Mouse (Mus musculus): ENCODE results near the gene Spdl1. TPM values are rescaled to one million over a fixed set of nuclear protein-coding genes. Genes with fewer than 3 reads are reported as not detected.
"Not testable (repeated sequence)": the region's sequence is repeated elsewhere in the genome, so short reads cannot be mapped to it uniquely, and the experiment has no call there.

Gene Spdl1
- total RNA-seq, 2 experiments from 2014 or later = 0.19 to 0.73 TPM

- intact Hi-C loops (cut with DNase I) = loop anchor here (5.0 to 10.0 kb wide), 3 partner anchors 502 to 670 kb away; partner anchors contain the start of gene Fam196b
These were observed 18.7 kb downstream of the Spdl1 start for GRCm38 (mm10) chr11:34814767-34815166.

DNA sequence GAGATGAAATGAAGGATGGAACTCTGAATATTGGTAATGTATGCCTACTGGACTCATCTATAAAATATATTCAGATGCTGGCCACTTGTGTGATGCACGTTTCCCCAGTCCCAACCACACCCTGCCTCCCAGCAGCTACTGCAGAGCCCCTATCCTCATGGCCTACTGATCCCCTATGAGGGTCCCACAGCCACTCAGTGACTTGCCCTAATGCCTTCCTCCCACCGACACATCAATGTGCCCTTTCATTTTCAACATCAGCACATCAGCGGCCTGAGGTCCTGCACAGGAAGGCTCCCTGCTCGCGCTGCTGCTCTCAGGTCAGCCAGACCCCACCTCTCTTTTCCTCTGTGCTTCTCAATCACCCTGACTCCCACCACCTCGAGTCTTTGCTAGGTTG lies 19.1 kb downstream of the Spdl1 start:
- intact Hi-C loops (cut with DNase I) = loop anchor here (5.0 to 10.0 kb wide), 3 partner anchors 502 to 670 kb away; partner anchors contain the start of gene Fam196b
- DNase-seq = no peak

More at GRCm38 (mm10) chr11:34814767-34815166, 18.7 kb downstream of the Spdl1 start:
- no peak for DNase-seq

GRCm38 (mm10) chr11:34805026-34805425 lies 28.4 kb downstream of the Spdl1 start:
- intact Hi-C loops (cut with DNase I); DNase-seq: not testable (repeated sequence)

GRCm38 (mm10) chr11:34798066-34798465 lies 35.4 kb downstream of the Spdl1 start:
- DNase-seq; intact Hi-C loops (cut with DNase I): not testable (repeated sequence)

- DNase-seq = peak in 1 of 2 experiments; percentile 22
- intact Hi-C loops (cut with DNase I) = no loop called here
These were observed 37.3 kb downstream of the Spdl1 start for GRCm38 (mm10) chr11:34796097-34796496.

GRCm38 (mm10) chr11:34791872-34792271 lies 41.6 kb downstream of the Spdl1 start:
- intact Hi-C loops (cut with DNase I) = no loop called here
- DNase-seq = no peak

DNA sequence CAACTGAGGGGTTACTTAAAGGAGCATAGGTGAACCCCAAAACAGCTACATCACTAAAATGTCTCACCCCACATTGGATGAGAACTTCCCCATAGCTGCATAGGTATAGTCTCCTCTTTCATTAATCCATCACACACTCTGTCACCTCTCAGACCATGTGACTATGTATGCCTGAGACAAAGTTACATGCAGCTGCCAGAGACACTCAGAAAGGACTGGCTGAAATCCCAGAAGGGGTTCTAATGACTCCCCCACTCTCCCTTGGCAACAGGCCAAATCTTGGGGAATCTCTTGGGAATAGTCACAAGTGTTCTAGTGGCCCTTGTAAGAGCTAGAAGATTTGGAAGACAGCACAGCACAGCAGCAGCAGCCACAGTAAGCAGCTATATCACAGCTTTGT lies 48.6 kb downstream of the Spdl1 start:
- intact Hi-C loops (cut with DNase I) = no loop called here

DNA sequence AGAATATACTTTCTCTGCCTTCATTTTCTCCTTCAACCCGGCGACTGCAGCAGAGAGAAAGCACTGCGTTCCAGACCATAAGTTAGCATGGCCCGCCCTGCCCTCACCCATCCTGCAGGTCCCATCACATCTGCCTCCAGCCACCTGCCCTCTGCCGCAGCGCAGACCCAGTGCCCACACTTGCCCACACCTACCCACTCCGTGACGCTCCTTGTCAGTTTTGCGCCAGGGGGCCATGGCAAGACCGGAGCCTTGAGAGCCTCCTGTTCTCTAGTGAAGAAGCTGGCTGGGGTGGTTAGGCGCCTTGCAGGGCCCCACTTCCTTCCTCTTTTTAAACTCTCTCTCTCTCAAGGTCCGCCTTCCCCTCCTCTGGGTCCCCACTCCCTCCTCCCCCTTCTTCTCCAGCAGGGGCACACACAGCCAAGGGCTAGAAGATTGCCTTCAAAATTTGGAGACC lies 49.8 kb downstream of the Spdl1 start, which contains the start of gene Dock2:
Gene Dock2 (minus strand): TSS at position 306 of the 457 bp plus-strand sequence.
- intact Hi-C loops (cut with DNase I) = no loop called here
- peak; percentile 16 to 30 for DNase-seq

More for the DNA sequence above, 48.6 kb downstream of the Spdl1 start:
- no peak for DNase-seq

DNA sequence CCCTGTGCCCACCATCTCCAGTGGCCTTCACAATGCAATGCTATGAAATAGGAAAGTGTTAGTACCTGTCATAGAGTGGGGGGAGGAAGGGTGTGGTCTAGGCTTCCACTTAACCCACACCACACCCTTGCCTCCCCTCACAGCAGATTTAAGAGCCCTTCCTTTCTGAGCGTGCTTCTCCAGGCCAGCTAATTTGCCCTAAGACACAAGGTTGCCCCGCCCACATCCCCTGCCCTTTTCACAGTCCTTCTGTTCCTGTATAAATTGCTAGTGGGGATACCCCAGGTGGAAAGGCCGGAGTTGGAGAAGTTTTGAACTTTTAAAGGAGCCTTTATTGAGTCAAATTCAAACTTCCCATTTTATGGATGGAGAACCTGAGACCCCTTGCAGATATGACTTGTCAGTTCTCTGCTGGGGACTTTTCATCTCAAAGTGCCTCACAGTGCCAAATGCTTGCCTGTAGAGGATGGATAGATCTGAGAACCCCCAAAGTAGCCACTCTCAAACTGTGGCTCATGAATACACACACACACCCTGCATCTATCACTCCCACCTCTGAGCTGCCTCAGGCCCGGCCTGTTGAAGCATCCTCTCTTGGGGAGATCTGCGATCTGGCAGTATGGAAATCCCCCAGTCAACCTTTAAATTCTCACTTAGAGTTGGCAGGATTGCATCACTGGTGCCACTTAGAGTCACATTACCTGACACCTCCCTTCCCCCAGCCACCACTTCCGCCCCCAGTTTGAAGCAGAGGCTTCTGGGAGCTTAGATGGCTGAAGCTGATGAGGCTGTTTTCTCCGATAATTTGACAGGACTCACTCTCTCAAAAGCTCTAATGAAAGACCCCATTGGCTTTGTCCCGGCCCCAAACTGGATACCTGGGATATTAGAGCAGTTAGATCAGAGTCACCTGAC lies 50.7 kb downstream of the Spdl1 start:
- peak; percentile 18 to 23 for DNase-seq
- intact Hi-C loops (cut with DNase I) = no loop called here

- intact Hi-C loops (cut with DNase I) = no loop called here
- no peak for DNase-seq
These were observed 52.7 kb downstream of the Spdl1 start for GRCm38 (mm10) chr11:34780786-34781185.

GRCm38 (mm10) chr11:34779966-34780365 lies 53.5 kb downstream of the Spdl1 start:
- intact Hi-C loops (cut with DNase I) = no loop called here
- no peak for DNase-seq

- no peak for DNase-seq
These were observed 55.1 kb downstream of the Spdl1 start for GRCm38 (mm10) chr11:34778351-34778750.

GRCm38 (mm10) chr11:34777529-34777928 lies 55.9 kb downstream of the Spdl1 start:
- no peak for DNase-seq
- intact Hi-C loops (cut with DNase I) = no loop called here

More at GRCm38 (mm10) chr11:34778351-34778750, 55.1 kb downstream of the Spdl1 start:
- intact Hi-C loops (cut with DNase I) = no loop called here

GRCm38 (mm10) chr11:34776054-34776453 lies 57.4 kb downstream of the Spdl1 start:
- intact Hi-C loops (cut with DNase I) = no loop called here
- DNase-seq = no peak

- intact Hi-C loops (cut with DNase I) = no loop called here
- no peak for DNase-seq
These were observed 58.8 kb downstream of the Spdl1 start for GRCm38 (mm10) chr11:34774636-34775035.

GRCm38 (mm10) chr11:34773304-34773895 lies 60.0 kb downstream of the Spdl1 start:
- no peak for DNase-seq

DNA sequence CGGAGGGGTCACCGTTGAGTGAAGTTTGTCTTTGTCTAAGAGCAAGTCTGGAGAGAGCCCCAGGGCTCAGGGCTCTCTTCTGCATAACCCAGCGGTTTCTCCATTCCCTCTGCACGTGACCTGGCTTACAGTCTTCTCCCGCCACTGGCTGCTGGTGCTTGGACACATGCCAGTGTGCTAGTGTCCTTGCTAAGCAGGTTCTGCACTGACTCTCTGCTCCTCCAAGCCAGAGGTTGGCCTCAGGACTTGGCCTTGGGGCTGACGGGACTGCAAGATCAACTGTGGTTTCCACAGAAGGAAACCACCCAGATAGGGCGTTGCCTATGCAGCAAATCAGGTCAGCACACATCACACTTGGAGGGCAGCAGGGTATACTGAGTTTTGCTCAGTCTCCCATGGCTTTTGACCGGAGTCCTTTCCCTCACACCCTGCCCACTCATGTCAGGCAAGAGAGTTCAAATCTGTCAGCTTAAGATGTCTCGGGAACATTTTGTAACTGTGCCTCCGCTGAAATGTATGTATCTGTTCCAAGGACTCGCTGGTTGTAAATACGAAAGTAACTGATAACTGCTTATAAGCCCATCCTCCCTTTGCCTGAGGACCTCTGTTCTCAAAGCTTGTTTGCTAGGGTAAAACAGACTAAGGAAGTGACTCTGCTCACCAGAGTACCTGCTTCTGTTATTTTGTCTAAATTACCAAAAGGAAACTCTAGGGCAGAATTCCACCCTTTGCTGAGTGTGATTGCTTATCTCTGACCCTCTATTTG lies 62.0 kb downstream of the Spdl1 start:
- intact Hi-C loops (cut with DNase I) = no loop called here
- peak; percentile 43 to 46 for DNase-seq

More at GRCm38 (mm10) chr11:34773304-34773895, 60.0 kb downstream of the Spdl1 start:
- intact Hi-C loops (cut with DNase I) = no loop called here

DNA sequence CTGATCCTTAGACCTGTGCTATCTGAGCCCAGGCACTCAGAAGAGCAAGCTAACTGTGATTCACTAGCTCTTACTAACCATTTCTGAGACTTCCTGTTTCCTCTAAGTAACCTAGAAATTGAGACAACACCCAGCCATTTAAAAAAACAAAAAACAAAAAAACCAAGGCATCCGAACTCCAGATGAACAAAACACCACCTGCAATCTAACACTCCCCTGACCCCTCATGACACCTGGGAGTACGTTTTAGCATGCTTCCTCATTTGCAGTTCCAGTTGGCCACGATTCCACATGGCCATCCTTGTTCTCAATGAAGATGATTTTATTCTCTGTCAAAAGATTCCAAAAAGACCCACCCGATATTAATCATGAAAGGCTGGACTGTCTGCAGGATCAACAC lies 62.8 kb downstream of the Spdl1 start:
- no peak for DNase-seq
- intact Hi-C loops (cut with DNase I) = no loop called here

GRCm38 (mm10) chr11:34769946-34770345 lies 63.5 kb downstream of the Spdl1 start:
- intact Hi-C loops (cut with DNase I) = no loop called here
- no peak for DNase-seq

- no peak for DNase-seq
- intact Hi-C loops (cut with DNase I) = no loop called here
These were observed 64.0 kb downstream of the Spdl1 start for GRCm38 (mm10) chr11:34769396-34769795.

Data from heart, postnatal 36 days (tissue).